Mouse (Mus musculus): ENCODE results near the gene ccdc198. TPM values are rescaled to one million over a fixed set of nuclear protein-coding genes. Genes with fewer than 3 reads are reported as not detected.
"Not testable (repeated sequence)": the region's sequence is repeated elsewhere in the genome, so short reads cannot be mapped to it uniquely, and the experiment has no call there.

ccdc198 gene
- polyA plus RNA-seq, 1 experiment from 2014 or later, result 0.35 TPM

GRCm38 (mm10) chr14:49265286-49266002 is 20.2 kb upstream of the ccdc198 start:
- Histone ChIP-seq H3K9ac (no peak overlapping the region), H3K27me3 (ENCODE audit: control insufficient read depth, insufficient read depth, low read length) (no peaks in the 10 kb centered on the region), H3K4me3 (replicated peaks; ENCODE audit: low read length) (no peak overlapping the region), H3K4me1 (replicated peaks; ENCODE audit: control insufficient read depth, insufficient read depth, low read length) (no peaks in the 10 kb centered on the region), H3K4me2 (replicated peaks) (no peak overlapping the region), H3K9me3 (ENCODE audit: control insufficient read depth, low read length) (no peaks in the 10 kb centered on the region), H3K27ac (no peak overlapping the region), H3K36me3 (replicated peaks; ENCODE audit: control insufficient read depth, insufficient read depth) (no peaks in the 10 kb centered on the region)
- WGBS, result 82% methylated on average over 5 of the region's 5 CpGs
- DNase-seq (ENCODE audit: low spot score) (no peak), ATAC-seq (ENCODE audit: low FRiP score) (no peak)

GRCm38 (mm10) chr14:49241522-49241921 is 3.8 kb downstream of the ccdc198 start:
- H3K9me3 ChIP-seq (ENCODE audit: control insufficient read depth, low read length), result no peaks in the 10 kb centered on the region
- H3K4me2 ChIP-seq (replicated peaks), result no peak overlapping the region
- no peaks in the 10 kb centered on the region for H3K27me3 ChIP-seq (ENCODE audit: control insufficient read depth, insufficient read depth, low read length)
- no peaks in the 10 kb centered on the region for H3K36me3 ChIP-seq (replicated peaks; ENCODE audit: control insufficient read depth, insufficient read depth)
- H3K4me1 ChIP-seq (replicated peaks; ENCODE audit: control insufficient read depth, insufficient read depth, low read length), result no peaks in the 10 kb centered on the region
- no peak overlapping the region for H3K4me3 ChIP-seq (replicated peaks; ENCODE audit: low read length)
- no peak for ATAC-seq (ENCODE audit: low FRiP score)
- no peak overlapping the region for H3K27ac ChIP-seq
- no peak for DNase-seq (ENCODE audit: low spot score)
- WGBS, result 6% methylated on average over 1 of the region's 1 CpGs
- H3K9ac ChIP-seq, result no peak overlapping the region

GRCm38 (mm10) chr14:49238206-49238605 is 7.1 kb downstream of the ccdc198 start:
- Histone ChIP-seq H3K4me3 (replicated peaks; ENCODE audit: low read length) (no peak overlapping the region), H3K27me3 (ENCODE audit: control insufficient read depth, insufficient read depth, low read length) (no peaks in the 10 kb centered on the region), H3K4me1 (replicated peaks; ENCODE audit: control insufficient read depth, insufficient read depth, low read length) (no peaks in the 10 kb centered on the region), H3K9me3 (ENCODE audit: control insufficient read depth, low read length) (no peaks in the 10 kb centered on the region), H3K9ac (no peak overlapping the region), H3K27ac (no peak overlapping the region), H3K36me3 (replicated peaks; ENCODE audit: control insufficient read depth, insufficient read depth) (no peaks in the 10 kb centered on the region), H3K4me2 (replicated peaks) (no peak overlapping the region)
- peak; percentile 82 for DNase-seq (ENCODE audit: low spot score)
- ATAC-seq (ENCODE audit: low FRiP score), result peak; percentile 90
- 32% methylated on average over 11 of the region's 11 CpGs for WGBS

GRCm38 (mm10) chr14:49234788-49235515 is 10.3 kb downstream of the ccdc198 start:
- Histone ChIP-seq H3K4me1 (replicated peaks; ENCODE audit: control insufficient read depth, insufficient read depth, low read length) (no peaks in the 10 kb centered on the region), H3K4me2 (replicated peaks) (no peak overlapping the region), H3K9ac (no peak overlapping the region), H3K27me3 (ENCODE audit: control insufficient read depth, insufficient read depth, low read length) (no peaks in the 10 kb centered on the region), H3K4me3 (replicated peaks; ENCODE audit: low read length) (no peak overlapping the region), H3K27ac (no peak overlapping the region), H3K36me3 (replicated peaks; ENCODE audit: control insufficient read depth, insufficient read depth) (no peaks in the 10 kb centered on the region), H3K9me3 (ENCODE audit: control insufficient read depth, low read length) (no peaks in the 10 kb centered on the region)
- DNase-seq (ENCODE audit: low spot score) (peak; percentile 54), ATAC-seq (ENCODE audit: low FRiP score) (no peak)
- WGBS, result 43% methylated on average over 9 of the region's 9 CpGs

- WGBS, result 93% methylated on average over 3 of the region's 3 CpGs
- ATAC-seq (ENCODE audit: low FRiP score) (no peak), DNase-seq (ENCODE audit: low spot score) (no peak)
- no peaks in the 10 kb centered on the region for H3K9me3 ChIP-seq (ENCODE audit: control insufficient read depth, low read length)
- no peaks in the 10 kb centered on the region for H3K4me1 ChIP-seq (replicated peaks; ENCODE audit: control insufficient read depth, insufficient read depth, low read length)
- no peak overlapping the region for H3K9ac ChIP-seq
- no peak overlapping the region for H3K4me2 ChIP-seq (replicated peaks)
- no peak overlapping the region for H3K4me3 ChIP-seq (replicated peaks; ENCODE audit: low read length)
- H3K27me3 ChIP-seq (ENCODE audit: control insufficient read depth, insufficient read depth, low read length), result no peaks in the 10 kb centered on the region
- no peak overlapping the region for H3K27ac ChIP-seq
- no peaks in the 10 kb centered on the region for H3K36me3 ChIP-seq (replicated peaks; ENCODE audit: control insufficient read depth, insufficient read depth)
Observed at GRCm38 (mm10) chr14:49231845-49232244, 13.4 kb downstream of the ccdc198 start.

- WGBS, result 83% methylated on average over 11 of the region's 11 CpGs
- no peaks in the 10 kb centered on the region for H3K36me3 ChIP-seq (replicated peaks; ENCODE audit: control insufficient read depth, insufficient read depth)
- no peak overlapping the region for H3K4me2 ChIP-seq (replicated peaks)
- no peaks in the 10 kb centered on the region for H3K9me3 ChIP-seq (ENCODE audit: control insufficient read depth, low read length)
- no peak overlapping the region for H3K9ac ChIP-seq
- ATAC-seq (ENCODE audit: low FRiP score), result no peak
- no peak overlapping the region for H3K4me3 ChIP-seq (replicated peaks; ENCODE audit: low read length)
- no peak overlapping the region for H3K27ac ChIP-seq
- no peaks in the 10 kb centered on the region for H3K4me1 ChIP-seq (replicated peaks; ENCODE audit: control insufficient read depth, insufficient read depth, low read length)
- peak; percentile 29 for DNase-seq (ENCODE audit: low spot score)
- no peaks in the 10 kb centered on the region for H3K27me3 ChIP-seq (ENCODE audit: control insufficient read depth, insufficient read depth, low read length)
Observed at GRCm38 (mm10) chr14:49226986-49227385, 18.3 kb downstream of the ccdc198 start.

- Histone ChIP-seq H3K4me2 (replicated peaks) (no peak overlapping the region), H3K9ac (no peak overlapping the region), H3K27ac (no peak overlapping the region), H3K4me1 (replicated peaks; ENCODE audit: control insufficient read depth, insufficient read depth, low read length) (no peaks in the 10 kb centered on the region), H3K27me3 (ENCODE audit: control insufficient read depth, insufficient read depth, low read length) (no peaks in the 10 kb centered on the region), H3K36me3 (replicated peaks; ENCODE audit: control insufficient read depth, insufficient read depth) (no peaks in the 10 kb centered on the region), H3K9me3 (ENCODE audit: control insufficient read depth, low read length) (no peaks in the 10 kb centered on the region), H3K4me3 (replicated peaks; ENCODE audit: low read length) (no peak overlapping the region)
- DNase-seq (ENCODE audit: low spot score) (no peak), ATAC-seq (ENCODE audit: low FRiP score) (no peak)
- WGBS, result 84% methylated on average over 7 of the region's 7 CpGs
Observed at GRCm38 (mm10) chr14:49226471-49226870, 18.8 kb downstream of the ccdc198 start.

- ATAC-seq (ENCODE audit: low FRiP score), result no peak
- H3K36me3 ChIP-seq (replicated peaks; ENCODE audit: control insufficient read depth, insufficient read depth), result no peaks in the 10 kb centered on the region
- 88% methylated on average over 2 of the region's 2 CpGs for WGBS
- no peak overlapping the region for H3K4me3 ChIP-seq (replicated peaks; ENCODE audit: low read length)
- no peak overlapping the region for H3K27ac ChIP-seq
- no peaks in the 10 kb centered on the region for H3K9me3 ChIP-seq (ENCODE audit: control insufficient read depth, low read length)
- H3K4me1 ChIP-seq (replicated peaks; ENCODE audit: control insufficient read depth, insufficient read depth, low read length), result no peaks in the 10 kb centered on the region
- no peak for DNase-seq (ENCODE audit: low spot score)
- no peaks in the 10 kb centered on the region for H3K27me3 ChIP-seq (ENCODE audit: control insufficient read depth, insufficient read depth, low read length)
- no peak overlapping the region for H3K4me2 ChIP-seq (replicated peaks)
- H3K9ac ChIP-seq, result no peak overlapping the region
Observed at GRCm38 (mm10) chr14:49221771-49222170, 23.5 kb downstream of the ccdc198 start.

GRCm38 (mm10) chr14:49219466-49220022 is 25.7 kb downstream of the ccdc198 start:
- not testable (repeated sequence) for ATAC-seq (ENCODE audit: low FRiP score); H3K4me3 ChIP-seq (replicated peaks; ENCODE audit: low read length)
- WGBS, result 87% methylated on average over 4 of the region's 4 CpGs

More at GRCm38 (mm10) chr14:49219466-49220022, 25.7 kb downstream of the ccdc198 start:
- H3K27me3 ChIP-seq (ENCODE audit: control insufficient read depth, insufficient read depth, low read length); H3K9me3 ChIP-seq (ENCODE audit: control insufficient read depth, low read length); DNase-seq (ENCODE audit: low spot score); H3K4me2 ChIP-seq (replicated peaks); H3K27ac ChIP-seq; H3K4me1 ChIP-seq (replicated peaks; ENCODE audit: control insufficient read depth, insufficient read depth, low read length); H3K36me3 ChIP-seq (replicated peaks; ENCODE audit: control insufficient read depth, insufficient read depth); H3K9ac ChIP-seq: not testable (repeated sequence)
